Mouse (Mus musculus): Measurements from ENCODE around the gene Krt34. TPM values are rescaled to one million over a fixed set of nuclear protein-coding genes. Genes with fewer than 3 reads are reported as not detected.

The Krt34 gene
- not detected in 2 replicates for polyA plus RNA-seq (2014; fragmentation: Nextera tagmentation; extraction: Ambion mirVana)

DNA sequence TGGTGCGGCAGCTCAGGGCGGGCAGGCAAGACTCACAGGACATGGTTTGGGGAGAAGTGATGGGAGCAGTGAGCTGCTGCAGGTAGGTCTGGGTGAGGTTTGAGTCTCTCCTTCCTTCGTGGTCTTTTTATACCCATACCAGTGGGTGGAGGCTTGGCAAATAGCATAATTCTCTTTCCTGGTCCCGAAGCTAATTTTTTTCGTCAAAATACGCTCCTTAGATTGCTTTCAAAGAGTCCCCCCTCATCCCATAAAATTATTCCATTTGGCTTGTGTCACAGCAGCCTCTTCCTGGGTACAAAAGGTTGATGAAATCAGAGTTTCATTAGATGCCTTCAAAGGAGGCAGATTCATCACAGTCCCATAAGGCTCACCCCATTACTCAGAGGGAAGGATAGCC, at the start of gene Krt34:
Krt34 (minus strand) TSS at position 101 of the 400 bp plus-strand sequence.
- Histone ChIP-seq H3K9me3 (ENCODE audit: control insufficient read depth, low read length) (no peaks in the 10 kb centered on the region), H3K4me3 (ENCODE audit: low read depth, low read length) (no peak within 1 kb of the TSS), H3K36me3 (ENCODE audit: control insufficient read depth, insufficient read depth, low read length) (no peaks in the 10 kb centered on the region), H3K9ac (ENCODE audit: low read depth, low read length) (no peak within 1 kb of the TSS), H3K4me1 (replicated peaks; ENCODE audit: control insufficient read depth, insufficient read depth, low read length) (no peaks in the 10 kb centered on the region), H3K4me2 (replicated peaks; ENCODE audit: low read depth, low read length) (no peak within 1 kb of the TSS), H3K27ac (ENCODE audit: low read depth, low read length) (no peak within 1 kb of the TSS), H3K27me3 (ENCODE audit: control insufficient read depth, insufficient read depth, low read length) (no peaks in the 10 kb centered on the region)
- 88% methylated on average over 6 of the region's 6 CpGs for WGBS
- ATAC-seq (ENCODE audit: low FRiP score) (no peak), DNase-seq (ENCODE audit: low spot score) (no peak)

DNA sequence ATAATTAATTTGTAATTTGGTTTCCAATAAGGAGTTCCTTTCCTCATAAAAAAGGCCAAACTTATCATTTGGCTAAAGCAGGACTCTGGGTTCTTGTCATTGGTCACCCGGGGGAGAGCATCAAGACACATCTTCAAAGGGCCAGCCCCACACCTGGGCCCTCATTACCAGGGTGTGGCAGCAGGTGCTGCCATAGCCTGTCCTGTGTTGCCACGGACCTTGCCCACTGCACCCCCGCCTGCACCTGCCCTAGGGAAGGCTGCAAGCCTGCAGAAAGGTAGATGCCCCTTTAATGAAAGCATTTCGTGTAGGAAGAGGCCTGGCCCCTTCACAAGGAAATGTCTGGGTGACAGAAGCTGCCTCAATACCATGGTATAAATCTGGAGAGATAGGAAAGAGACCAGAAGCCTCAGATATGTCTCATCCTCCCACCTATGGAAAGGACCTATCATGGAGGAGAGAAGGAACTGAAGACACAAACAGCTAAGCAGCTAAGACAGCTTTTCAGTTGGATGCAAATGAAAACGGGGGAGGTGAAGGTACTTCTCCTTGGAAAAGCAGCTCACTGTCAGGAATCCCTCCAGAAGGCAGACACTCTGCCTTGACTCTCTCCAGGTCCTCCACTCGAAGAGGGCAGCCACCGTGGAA, 47.1 kb upstream of the Krt34 start:
- Histone ChIP-seq H3K27me3 (ENCODE audit: control insufficient read depth, insufficient read depth, low read length) (no peaks in the 10 kb centered on the region), H3K9me3 (ENCODE audit: control insufficient read depth, low read length) (no peaks in the 10 kb centered on the region), H3K4me3 (ENCODE audit: low read depth, low read length) (no peak overlapping the region), H3K4me1 (replicated peaks; ENCODE audit: control insufficient read depth, insufficient read depth, low read length) (no peaks in the 10 kb centered on the region), H3K27ac (ENCODE audit: low read depth, low read length) (no peak overlapping the region), H3K4me2 (replicated peaks; ENCODE audit: low read depth, low read length) (no peak overlapping the region), H3K9ac (ENCODE audit: low read depth, low read length) (no peak overlapping the region), H3K36me3 (ENCODE audit: control insufficient read depth, insufficient read depth, low read length) (no peaks in the 10 kb centered on the region)
- 63% methylated on average over 7 of the region's 7 CpGs for WGBS
- ATAC-seq (ENCODE audit: low FRiP score) (no peak), DNase-seq (ENCODE audit: low spot score) (no peak)

DNA sequence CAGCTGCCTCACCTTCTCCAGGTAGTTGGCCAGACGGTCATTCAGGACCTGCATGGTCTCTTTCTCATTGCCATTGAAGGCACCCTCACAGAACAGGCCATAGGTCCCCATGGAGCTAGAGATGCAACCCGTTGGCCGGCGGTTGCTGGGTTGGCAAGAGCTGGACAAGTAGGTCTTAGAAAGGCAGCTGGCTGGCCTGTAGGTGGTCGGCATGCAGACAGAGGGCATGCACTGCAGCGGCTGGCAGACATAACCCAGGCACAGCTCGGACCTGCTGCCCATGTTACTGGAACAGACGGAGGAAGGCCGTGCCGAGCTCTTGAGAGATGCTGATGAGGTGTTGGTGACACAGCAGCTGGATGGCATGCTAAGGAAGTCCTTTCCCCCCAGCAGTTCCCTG, 46.5 kb upstream of the Krt34 start, which contains the start of gene Krt32:
Krt32 (minus strand) TSS at position 366 of the 400 bp plus-strand sequence.
- DNase-seq (ENCODE audit: low spot score) (no peak), ATAC-seq (ENCODE audit: low FRiP score) (no peak)
- Histone ChIP-seq H3K4me3 (ENCODE audit: low read depth, low read length) (no peak within 1 kb of the TSS), H3K9me3 (ENCODE audit: control insufficient read depth, low read length) (no peaks in the 10 kb centered on the region), H3K27me3 (ENCODE audit: control insufficient read depth, insufficient read depth, low read length) (no peaks in the 10 kb centered on the region), H3K36me3 (ENCODE audit: control insufficient read depth, insufficient read depth, low read length) (no peaks in the 10 kb centered on the region), H3K9ac (ENCODE audit: low read depth, low read length) (no peak within 1 kb of the TSS), H3K4me1 (replicated peaks; ENCODE audit: control insufficient read depth, insufficient read depth, low read length) (no peaks in the 10 kb centered on the region), H3K27ac (ENCODE audit: low read depth, low read length) (no peak within 1 kb of the TSS), H3K4me2 (replicated peaks; ENCODE audit: low read depth, low read length) (no peak within 1 kb of the TSS)
- WGBS, result 96% methylated on average over 10 of the region's 10 CpGs

DNA sequence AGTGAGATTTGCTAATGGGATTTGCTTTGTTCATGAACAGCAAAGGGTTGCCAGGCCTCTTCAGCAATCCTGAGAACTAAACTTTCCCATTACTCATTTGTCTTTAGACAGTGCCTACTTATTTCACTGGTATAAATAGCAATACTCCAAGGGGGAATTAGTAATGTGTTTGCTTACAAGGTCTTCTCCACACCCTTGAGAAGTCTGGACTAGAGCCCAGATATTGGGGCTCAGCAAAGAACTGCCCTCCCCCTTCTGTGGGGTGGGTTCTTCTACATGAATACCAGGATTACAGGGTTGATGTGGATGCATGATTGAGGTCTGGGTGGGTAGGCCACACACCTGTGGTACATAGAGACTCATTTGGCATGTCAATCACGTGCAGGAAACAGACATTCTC, 32.5 kb upstream of the Krt34 start:
- DNase-seq (ENCODE audit: low spot score), result no peak
- H3K27ac ChIP-seq (ENCODE audit: low read depth, low read length), result no peak overlapping the region
- H3K4me2 ChIP-seq (replicated peaks; ENCODE audit: low read depth, low read length), result no peak overlapping the region
- H3K4me1 ChIP-seq (replicated peaks; ENCODE audit: control insufficient read depth, insufficient read depth, low read length), result no peaks in the 10 kb centered on the region
- no peak overlapping the region for H3K4me3 ChIP-seq (ENCODE audit: low read depth, low read length)
- no peaks in the 10 kb centered on the region for H3K9me3 ChIP-seq (ENCODE audit: control insufficient read depth, low read length)
- H3K36me3 ChIP-seq (ENCODE audit: control insufficient read depth, insufficient read depth, low read length), result no peaks in the 10 kb centered on the region
- H3K27me3 ChIP-seq (ENCODE audit: control insufficient read depth, insufficient read depth, low read length), result no peaks in the 10 kb centered on the region
- ATAC-seq (ENCODE audit: low FRiP score), result no peak
- no peak overlapping the region for H3K9ac ChIP-seq (ENCODE audit: low read depth, low read length)
- 70% methylated on average over 1 of the region's 1 CpGs for WGBS

DNA sequence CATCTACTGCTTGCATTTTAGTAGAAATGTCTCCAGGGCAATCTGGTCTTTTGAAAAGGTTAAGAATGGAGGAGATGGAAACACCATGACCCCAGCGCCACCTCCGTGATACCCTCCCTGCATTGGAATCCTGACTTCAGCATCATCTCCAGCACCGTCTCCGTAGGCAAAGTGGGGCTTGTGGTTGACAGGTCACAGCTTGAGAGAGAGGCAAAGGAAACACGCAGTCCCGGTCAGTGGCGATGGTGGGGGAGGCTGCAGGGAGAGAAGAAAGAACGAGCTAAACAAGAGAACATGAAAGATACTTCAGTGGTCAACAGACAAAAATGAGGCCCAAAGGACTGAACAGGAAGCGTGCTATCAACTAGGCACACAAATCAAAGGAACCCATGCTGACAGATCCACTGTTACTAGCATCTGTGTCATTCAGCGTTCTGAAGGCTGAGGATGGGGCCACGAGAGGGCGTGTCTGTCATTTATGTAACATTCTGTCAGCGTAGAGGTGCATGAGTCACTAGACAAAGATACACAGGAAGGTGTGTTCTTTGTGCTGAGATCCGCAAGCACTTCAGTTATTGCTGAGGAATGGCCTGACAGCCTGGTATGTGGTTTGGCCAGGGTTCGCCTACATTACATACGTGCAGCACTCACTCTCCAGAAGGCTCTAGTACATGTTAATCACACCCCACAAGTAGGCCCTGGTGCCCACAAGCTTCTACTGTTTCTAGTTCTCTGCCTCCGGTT, 26.1 kb upstream of the Krt34 start:
- ATAC-seq (ENCODE audit: low FRiP score) (no peak), DNase-seq (ENCODE audit: low spot score) (no peak)
- no peaks in the 10 kb centered on the region for H3K36me3 ChIP-seq (ENCODE audit: control insufficient read depth, insufficient read depth, low read length)
- WGBS, result 76% methylated on average over 17 of the region's 17 CpGs
- H3K4me1 ChIP-seq (replicated peaks; ENCODE audit: control insufficient read depth, insufficient read depth, low read length), result no peaks in the 10 kb centered on the region
- no peak overlapping the region for H3K4me3 ChIP-seq (ENCODE audit: low read depth, low read length)
- no peak overlapping the region for H3K9ac ChIP-seq (ENCODE audit: low read depth, low read length)
- H3K27ac ChIP-seq (ENCODE audit: low read depth, low read length), result no peak overlapping the region
- no peaks in the 10 kb centered on the region for H3K27me3 ChIP-seq (ENCODE audit: control insufficient read depth, insufficient read depth, low read length)
- no peaks in the 10 kb centered on the region for H3K9me3 ChIP-seq (ENCODE audit: control insufficient read depth, low read length)
- no peak overlapping the region for H3K4me2 ChIP-seq (replicated peaks; ENCODE audit: low read depth, low read length)

DNA sequence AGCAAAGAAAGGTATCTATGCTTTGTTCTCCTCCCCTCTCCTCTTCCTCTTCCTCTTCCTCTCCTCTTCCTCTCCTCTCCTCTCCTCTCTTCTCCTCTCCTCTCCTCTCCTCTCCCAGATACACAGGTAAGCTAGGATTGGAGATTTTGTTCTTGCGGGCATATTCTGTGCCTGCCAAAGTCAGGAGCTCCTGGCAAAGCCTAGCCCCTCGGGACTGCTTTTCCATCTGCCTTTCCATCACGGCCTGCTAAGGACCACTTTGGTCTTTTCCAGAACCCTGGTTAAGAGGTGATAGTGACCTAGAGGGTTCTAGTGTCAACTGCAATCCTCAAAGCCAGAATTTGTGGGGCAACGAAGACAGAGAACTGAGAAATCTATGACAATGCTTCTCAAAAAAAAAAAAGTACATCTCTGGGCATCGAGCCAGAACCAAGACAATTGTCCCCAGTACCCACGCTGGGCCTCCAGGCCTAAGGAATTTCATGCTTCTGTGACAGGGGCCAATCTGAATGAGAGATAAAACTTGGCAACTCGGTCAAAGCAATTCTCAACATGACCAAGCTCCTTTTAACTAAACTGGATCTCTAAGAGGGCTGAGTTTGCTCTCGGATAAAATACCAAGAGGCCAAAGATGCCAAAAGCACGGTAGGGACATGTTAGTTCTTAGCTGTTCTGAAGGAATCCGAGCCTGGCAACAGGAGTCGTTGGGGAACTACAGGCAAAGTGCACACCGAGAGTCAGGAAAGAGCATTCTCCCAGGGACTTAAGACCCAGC, 25.1 kb upstream of the Krt34 start:
- no peak overlapping the region for H3K9ac ChIP-seq (ENCODE audit: low read depth, low read length)
- H3K4me2 ChIP-seq (replicated peaks; ENCODE audit: low read depth, low read length), result no peak overlapping the region
- no peaks in the 10 kb centered on the region for H3K36me3 ChIP-seq (ENCODE audit: control insufficient read depth, insufficient read depth, low read length)
- no peak overlapping the region for H3K4me3 ChIP-seq (ENCODE audit: low read depth, low read length)
- no peak for ATAC-seq (ENCODE audit: low FRiP score)
- no peaks in the 10 kb centered on the region for H3K9me3 ChIP-seq (ENCODE audit: control insufficient read depth, low read length)
- no peak overlapping the region for H3K27ac ChIP-seq (ENCODE audit: low read depth, low read length)
- H3K27me3 ChIP-seq (ENCODE audit: control insufficient read depth, insufficient read depth, low read length), result no peaks in the 10 kb centered on the region
- DNase-seq (ENCODE audit: low spot score), result no peak
- WGBS, result 80% methylated on average over 12 of the region's 12 CpGs
- H3K4me1 ChIP-seq (replicated peaks; ENCODE audit: control insufficient read depth, insufficient read depth, low read length), result no peaks in the 10 kb centered on the region

DNA sequence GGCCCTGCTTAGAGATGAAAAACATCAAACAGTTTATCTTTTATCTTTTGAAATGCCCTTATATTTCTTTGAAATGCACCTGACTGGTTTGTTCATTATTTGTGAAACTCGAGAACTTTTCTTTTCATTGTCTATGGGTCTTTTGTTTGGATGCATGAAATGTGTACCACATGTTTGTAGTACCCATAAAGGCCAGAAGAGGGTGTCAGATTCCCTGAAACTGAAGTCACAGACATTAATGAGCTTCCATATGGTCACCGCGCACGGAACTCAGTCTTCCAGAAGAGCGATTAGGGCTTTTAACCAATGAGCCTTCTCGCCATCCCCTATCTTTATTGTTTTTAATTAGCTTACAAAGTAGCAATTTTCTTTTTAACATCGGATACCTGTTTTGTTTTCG, 17.5 kb upstream of the Krt34 start:
- Histone ChIP-seq H3K9ac (ENCODE audit: low read depth, low read length) (no peak overlapping the region), H3K4me2 (replicated peaks; ENCODE audit: low read depth, low read length) (no peak overlapping the region), H3K27me3 (ENCODE audit: control insufficient read depth, insufficient read depth, low read length) (no peaks in the 10 kb centered on the region), H3K4me1 (replicated peaks; ENCODE audit: control insufficient read depth, insufficient read depth, low read length) (no peaks in the 10 kb centered on the region), H3K9me3 (ENCODE audit: control insufficient read depth, low read length) (no peaks in the 10 kb centered on the region), H3K27ac (ENCODE audit: low read depth, low read length) (no peak overlapping the region), H3K36me3 (ENCODE audit: control insufficient read depth, insufficient read depth, low read length) (no peaks in the 10 kb centered on the region), H3K4me3 (ENCODE audit: low read depth, low read length) (no peak overlapping the region)
- ATAC-seq (ENCODE audit: low FRiP score) (no peak), DNase-seq (ENCODE audit: low spot score) (peak; percentile 14)
- 69% methylated on average over 8 of the region's 8 CpGs for WGBS

DNA sequence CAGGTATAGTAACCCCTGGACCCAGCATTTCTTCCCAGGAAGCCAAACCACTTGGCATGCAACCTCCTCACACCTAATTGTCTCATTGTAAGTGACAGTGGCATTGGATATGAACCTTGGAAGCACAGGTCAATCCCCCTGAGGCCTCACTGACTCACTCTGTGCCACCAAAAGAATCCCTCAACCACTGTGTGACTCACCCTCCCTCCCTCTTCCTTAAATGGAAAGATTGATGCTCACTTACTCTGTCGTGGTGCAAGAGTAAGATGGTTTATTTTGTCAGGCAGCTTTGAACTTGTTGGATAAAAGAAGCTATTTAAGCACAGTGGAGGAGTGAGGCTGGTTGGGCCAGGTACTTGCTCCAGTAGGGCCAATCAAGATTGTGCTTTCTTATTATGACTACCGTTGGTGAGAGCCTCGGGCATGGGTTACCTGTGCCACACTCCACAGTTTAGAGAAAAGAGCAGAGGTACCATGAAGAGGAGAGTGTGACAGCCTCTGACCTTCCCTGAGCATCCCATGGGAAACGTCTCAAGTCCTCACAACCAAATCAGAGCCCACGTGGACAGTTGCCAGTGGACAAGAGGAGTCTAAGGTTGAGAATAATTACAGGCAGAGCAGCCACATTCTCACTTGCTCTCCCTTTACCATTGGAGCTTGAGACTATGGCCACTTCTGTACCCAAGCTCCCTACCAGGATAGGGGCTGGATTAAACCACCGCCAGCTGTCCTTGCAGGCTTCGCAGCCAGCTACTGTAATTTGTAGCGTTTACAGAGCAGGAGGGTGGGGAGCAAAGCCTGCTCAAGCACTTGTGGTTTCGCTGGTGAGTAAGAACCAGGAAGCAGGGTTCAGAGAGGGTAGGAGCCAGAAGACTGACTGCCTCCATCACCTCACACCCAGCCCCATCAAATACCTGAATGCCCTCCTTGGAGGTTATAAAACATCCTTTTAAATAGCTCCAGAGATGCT, 14.6 kb upstream of the Krt34 start:
- Histone ChIP-seq H3K9ac (ENCODE audit: low read depth, low read length) (no peak overlapping the region), H3K36me3 (ENCODE audit: control insufficient read depth, insufficient read depth, low read length) (no peaks in the 10 kb centered on the region), H3K4me2 (replicated peaks; ENCODE audit: low read depth, low read length) (no peak overlapping the region), H3K4me1 (replicated peaks; ENCODE audit: control insufficient read depth, insufficient read depth, low read length) (no peaks in the 10 kb centered on the region), H3K27me3 (ENCODE audit: control insufficient read depth, insufficient read depth, low read length) (no peaks in the 10 kb centered on the region), H3K27ac (ENCODE audit: low read depth, low read length) (no peak overlapping the region), H3K4me3 (ENCODE audit: low read depth, low read length) (no peak overlapping the region), H3K9me3 (ENCODE audit: control insufficient read depth, low read length) (no peaks in the 10 kb centered on the region)
- DNase-seq (ENCODE audit: low spot score), result no peak
- no peak for ATAC-seq (ENCODE audit: low FRiP score)
- 83% methylated on average over 9 of the region's 9 CpGs for WGBS

Measured in hindbrain, embryonic 11.5 days (tissue).